Mouse (Mus musculus) heart, adult 2 months (tissue): Measurements from ENCODE around the gene Zfp777. TPM values are rescaled to one million over a fixed set of nuclear protein-coding genes. Genes with fewer than 3 reads are reported as not detected.

Source experiments
- DNase-seq, 2 experiments: peaks; one replicate each; pipeline ENCODE4 v3.0.0; 2021
- H3K27ac ChIP-seq: fragments of 200-600 bp; 2 replicates; pipeline ENCODE4 v1.8.1; 2022
- H3K27me3 ChIP-seq: fragments of 200-500 bp; 2 replicates; pipeline ENCODE4 v1.6.1; 2012; ENCODE audit warnings: mild to moderate bottlenecking, low read length, inconsistent platforms, mixed read lengths; ENCODE audit not compliant: control insufficient read depth, insufficient read depth
- H3K36me3 ChIP-seq: fragments of 200-500 bp; 2 replicates; pipeline ENCODE4 v1.6.1; 2012; ENCODE audit warnings: low read length, inconsistent platforms; ENCODE audit not compliant: control insufficient read depth, insufficient read depth
- H3K4me1 ChIP-seq: fragments of 200-500 bp; 2 replicates; pipeline ENCODE4 v1.6.1; 2011; ENCODE audit warnings: low read length; ENCODE audit not compliant: control insufficient read depth, insufficient read depth
- H3K4me3 ChIP-seq: fragments of 200-600 bp; 2 replicates; pipeline ENCODE4 v1.8.1; 2022
- H3K79me2 ChIP-seq: fragments of 200-500 bp; replicated peaks from 2 replicates; pipeline ENCODE4 v1.6.1; 2012; ENCODE audit warnings: mild to moderate bottlenecking, inconsistent platforms, low read length, moderate library complexity, mixed read lengths; ENCODE audit not compliant: control insufficient read depth, insufficient read depth
- H3K9ac ChIP-seq: fragments of 200-500 bp; 2 replicates; pipeline ENCODE4 v1.6.1; 2012; ENCODE audit warnings: low read depth, mild to moderate bottlenecking, control low read depth, inconsistent platforms, low read length, mixed read lengths
- CTCF ChIP-seq: fragments of 200-600 bp; IDR thresholded peaks from 2 replicates; pipeline ENCODE4 v1.8.1; 2022; ENCODE audit warnings: antibody characterized with exemption, mild to moderate bottlenecking, moderate library complexity
- EP300 ChIP-seq: fragments of 200-500 bp; IDR thresholded peaks from 2 replicates; pipeline ENCODE4 v1.6.1; 2011; ENCODE audit warnings: low read depth, low read length, control low read depth; ENCODE audit not compliant: insufficient read depth
- POLR2A ChIP-seq: fragments of 200-500 bp; IDR thresholded peaks from 2 replicates; pipeline ENCODE4 v1.6.1; 2011; ENCODE audit warnings: mild to moderate bottlenecking, low read depth, low read length, control low read depth; ENCODE audit not compliant: insufficient read depth
- WGBS: fragments of 180-500 bp; shearing (Covaris S2); methylation state at CpG from one replicate; pipeline ENCODE4 v1.1.7; 2018; 5-methylcytosine and 5-hydroxymethylcytosine counted together
- intact Hi-C: fragments of 180-260 bp; cut with DNase I; formaldehyde crosslinking; loops from one replicate; pipeline ENCODE4 v1.15.1; 2025
- polyA plus RNA-seq: library from polyadenylated mRNA; depleted of rRNA; stranded (reverse); fragments of >200 nt; gene quantifications from 2 replicates; pipeline ENCODE4 v1.2.3, GENCODE M21; 2012
- total RNA-seq, 2 experiments: library from RNA; stranded (reverse); gene quantifications; 2 replicates each; pipeline ENCODE4 v1.2.3; 2021

The Zfp777 gene
- total and polyA plus RNA-seq, 3 experiments: 10.0 to 15.6 (median 13.8) TPM

- Histone ChIP-seq H3K9ac (no peak overlapping the region), H3K36me3 (no peaks in the 10 kb centered on the region), H3K27ac (no peak overlapping the region), H3K79me2 (no peaks in the 10 kb centered on the region), H3K4me1 (no peaks in the 10 kb centered on the region), H3K27me3 (peaks cover 3% of the 10 kb centered on the region; the same call in 1 of the 2 replicates), H3K4me3 (no peak overlapping the region)
- 97% methylated on average over 43 of the region's 43 CpGs for WGBS
- TF ChIP-seq POLR2A (no peak), CTCF (no peak), EP300 (no peak)
- intact Hi-C loops: no loop called here
- DNase-seq: no peak
These were observed 24.2 kb downstream of the Zfp777 start for GRCm38 (mm10) chr6:48024330-48024993.

DNA sequence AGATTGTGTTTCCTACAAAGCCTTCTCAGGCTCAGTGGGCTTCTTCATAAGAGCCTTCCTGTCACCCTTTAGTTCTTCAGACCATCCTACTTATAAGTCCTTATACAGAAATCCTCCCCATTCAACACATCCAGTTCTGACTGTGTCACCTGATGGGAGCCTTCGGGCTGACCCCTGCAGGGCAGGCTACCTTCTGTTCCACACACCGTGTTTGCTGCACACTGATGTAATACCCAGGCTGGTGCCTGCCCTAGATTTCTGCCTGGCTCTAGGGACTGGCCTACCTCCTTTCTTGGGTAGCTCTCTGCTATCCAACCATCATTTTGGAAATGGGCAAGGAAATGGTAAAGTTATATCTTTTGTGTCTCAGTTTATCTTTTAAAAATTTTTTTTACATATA is 26.0 kb downstream of the Zfp777 start:
- WGBS: 94% methylated on average over 2 of the region's 2 CpGs
- Histone ChIP-seq H3K27ac (no peak overlapping the region), H3K79me2 (no peaks in the 10 kb centered on the region), H3K36me3 (no peaks in the 10 kb centered on the region), H3K4me1 (no peaks in the 10 kb centered on the region), H3K27me3 (peaks cover 3% of the 10 kb centered on the region; the same call in 1 of the 2 replicates), H3K9ac (no peak overlapping the region), H3K4me3 (no peak overlapping the region)
- TF ChIP-seq POLR2A (no peak), EP300 (no peak), CTCF (no peak)
- intact Hi-C loops: no loop called here
- DNase-seq: no peak

- H3K9ac ChIP-seq: no peak overlapping the region
- no peak for TF ChIP-seq POLR2A
- TF ChIP-seq EP300: no peak
- no peak for TF ChIP-seq CTCF
- no peaks in the 10 kb centered on the region for H3K4me1 ChIP-seq
- no peak for DNase-seq
- H3K79me2 ChIP-seq: no peaks in the 10 kb centered on the region
- intact Hi-C loops: no loop called here
- WGBS: 75% methylated on average over 1 of the region's 1 CpGs
- no peaks in the 10 kb centered on the region for H3K36me3 ChIP-seq
- H3K27me3 ChIP-seq: peaks cover 3% of the 10 kb centered on the region; the same call in 1 of the 2 replicates
- H3K4me3 ChIP-seq: no peak overlapping the region
- no peak overlapping the region for H3K27ac ChIP-seq
These were observed 27.0 kb downstream of the Zfp777 start for GRCm38 (mm10) chr6:48021678-48022077.

GRCm38 (mm10) chr6:48020006-48020405 is 28.7 kb downstream of the Zfp777 start:
- Histone ChIP-seq H3K27me3 (peaks cover 3% of the 10 kb centered on the region; the same call in 1 of the 2 replicates), H3K4me1 (no peaks in the 10 kb centered on the region), H3K79me2 (no peaks in the 10 kb centered on the region), H3K36me3 (no peaks in the 10 kb centered on the region), H3K9ac (no peak overlapping the region), H3K4me3 (no peak overlapping the region), H3K27ac (no peak overlapping the region)
- no peak for DNase-seq
- TF ChIP-seq EP300 (no peak), CTCF (no peak), POLR2A (no peak)
- intact Hi-C loops: no loop called here
- 90% methylated on average over 2 of the region's 2 CpGs for WGBS

GRCm38 (mm10) chr6:48016841-48017240 is 31.9 kb downstream of the Zfp777 start:
- H3K27ac ChIP-seq: no peak overlapping the region
- DNase-seq: no peak
- H3K36me3 ChIP-seq: no peaks in the 10 kb centered on the region
- TF ChIP-seq CTCF (no peak), EP300 (no peak), POLR2A (no peak)
- intact Hi-C loops: loop anchor here (2.0 kb wide), 1 partner anchor 28 kb away; no protein-coding TSS in a partner anchor
- no peaks in the 10 kb centered on the region for H3K79me2 ChIP-seq
- H3K9ac ChIP-seq: no peak overlapping the region
- H3K4me1 ChIP-seq: no peaks in the 10 kb centered on the region
- 0 out of 2 replicates have a peak, but pooled peaks cover 1% of the 10 kb centered on the region for H3K27me3 ChIP-seq
- no peak overlapping the region for H3K4me3 ChIP-seq
- WGBS: 96% methylated on average over 9 of the region's 9 CpGs

DNA sequence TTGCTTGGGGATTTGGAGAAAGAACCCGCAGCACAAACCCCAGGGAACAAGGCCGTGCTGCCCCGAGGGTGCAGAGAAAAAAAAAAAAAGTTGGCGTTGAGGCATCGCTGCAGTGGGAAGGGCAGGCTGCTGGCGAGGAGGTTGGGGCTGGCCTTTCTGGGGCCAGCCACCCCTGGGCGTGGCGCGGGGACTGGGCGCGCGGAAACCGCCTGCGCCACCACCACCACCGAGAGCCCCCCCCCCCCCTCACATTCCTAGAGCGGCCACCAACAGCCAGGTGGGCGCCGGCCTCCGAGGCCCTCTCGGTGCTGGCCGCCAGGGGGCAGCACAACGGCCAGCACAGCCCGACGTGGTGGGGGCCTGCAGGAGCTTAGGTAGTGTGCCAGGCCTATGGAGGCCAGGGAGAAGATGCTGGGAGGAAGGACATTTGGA is 32.6 kb downstream of the Zfp777 start:
- no peak overlapping the region for H3K27ac ChIP-seq
- no peaks in the 10 kb centered on the region for H3K79me2 ChIP-seq
- H3K4me3 ChIP-seq: peak overlapping the region; percentile 33
- no peak for TF ChIP-seq EP300
- TF ChIP-seq CTCF: peak; percentile 89
- no peak for TF ChIP-seq POLR2A
- H3K4me1 ChIP-seq: no peaks in the 10 kb centered on the region
- no peaks in the 10 kb centered on the region for H3K36me3 ChIP-seq
- no peak overlapping the region for H3K9ac ChIP-seq
- 0 out of 2 replicates have a peak, but pooled peaks cover 1% of the 10 kb centered on the region for H3K27me3 ChIP-seq
- peak; percentile 63 to 70 for DNase-seq
- intact Hi-C loops: loop anchor here (2.0 kb wide), 1 partner anchor 29 kb away; no protein-coding TSS in a partner anchor
- 2% methylated on average over 24 of the region's 24 CpGs for WGBS
